Mouse (Mus musculus): Measurements from ENCODE around the gene Hist1h4m.
"Not testable (repeated sequence)": the region's sequence is repeated elsewhere in the genome, so short reads cannot be mapped to it uniquely, and the experiment has no call there.

Gene Hist1h4m

GRCm38 (mm10) chr13:21811074-21811473 lies 472 bp upstream of the Hist1h4m start:
- not testable (repeated sequence) for DNase-seq (ENCODE audit: low spot score)

GRCm38 (mm10) chr13:21812092-21812491 lies 546 bp downstream of the Hist1h4m start:
- DNase-seq (ENCODE audit: low spot score) = not testable (repeated sequence)

- DNase-seq (ENCODE audit: low spot score) = not testable (repeated sequence)
Measured at GRCm38 (mm10) chr13:21820082-21820890, 8.7 kb downstream of the Hist1h4m start.

GRCm38 (mm10) chr13:21828511-21828910 lies 17.0 kb downstream of the Hist1h4m start:
- no peak for DNase-seq (ENCODE audit: low spot score)

- no peak for DNase-seq (ENCODE audit: low spot score)
Measured at GRCm38 (mm10) chr13:21830344-21830743, 18.8 kb downstream of the Hist1h4m start.

GRCm38 (mm10) chr13:21831418-21832394 lies 20.2 kb downstream of the Hist1h4m start, which contains the start of gene Hist1h4n:
Hist1h4n (minus strand) TSS chr13:21832196.
- peak; percentile 47 for DNase-seq (ENCODE audit: low spot score)

GRCm38 (mm10) chr13:21833461-21833860 lies 21.9 kb downstream of the Hist1h4m start, which contains the start of the genes Hist1h2ap and Hist1h2br:
Hist1h2ap (minus strand) TSS chr13:21833507.
Hist1h2br (plus strand) TSS chr13:21833743.
- DNase-seq (ENCODE audit: low spot score) = not testable (repeated sequence)

- DNase-seq (ENCODE audit: low spot score) = not testable (repeated sequence)
Measured at GRCm38 (mm10) chr13:21840508-21840907, 29.0 kb downstream of the Hist1h4m start.

GRCm38 (mm10) chr13:21846356-21846755 lies 34.8 kb downstream of the Hist1h4m start:
- DNase-seq (ENCODE audit: low spot score) = not testable (repeated sequence)

- DNase-seq (ENCODE audit: low spot score) = no peak
Measured at GRCm38 (mm10) chr13:21847883-21848282, 36.3 kb downstream of the Hist1h4m start.

- not testable (repeated sequence) for DNase-seq (ENCODE audit: low spot score)
Measured at GRCm38 (mm10) chr13:21850696-21851095, 39.1 kb downstream of the Hist1h4m start.

GRCm38 (mm10) chr13:21852215-21852945 lies 40.8 kb downstream of the Hist1h4m start:
- DNase-seq (ENCODE audit: low spot score) = no peak

- DNase-seq (ENCODE audit: low spot score) = peak; percentile 39
Measured at GRCm38 (mm10) chr13:21855146-21855545, 43.6 kb downstream of the Hist1h4m start.

- peak; percentile 9 for DNase-seq (ENCODE audit: low spot score)
Measured at GRCm38 (mm10) chr13:21855698-21856162, 44.2 kb downstream of the Hist1h4m start.

GRCm38 (mm10) chr13:21861608-21862007 lies 50.1 kb downstream of the Hist1h4m start:
- no peak for DNase-seq (ENCODE audit: low spot score)

Measured in lung, postnatal 25 days (tissue).